Mouse (Mus musculus) cerebellum, postnatal 25 days (tissue): ENCODE results near the gene Gpr119.

Experiments used
- DNase-seq, 2 experiments: peaks; one replicate each; pipeline ENCODE4 v3.0.0; 2021; ENCODE audit warnings: mixed read lengths in 2 of 2

The Gpr119 gene

DNA sequence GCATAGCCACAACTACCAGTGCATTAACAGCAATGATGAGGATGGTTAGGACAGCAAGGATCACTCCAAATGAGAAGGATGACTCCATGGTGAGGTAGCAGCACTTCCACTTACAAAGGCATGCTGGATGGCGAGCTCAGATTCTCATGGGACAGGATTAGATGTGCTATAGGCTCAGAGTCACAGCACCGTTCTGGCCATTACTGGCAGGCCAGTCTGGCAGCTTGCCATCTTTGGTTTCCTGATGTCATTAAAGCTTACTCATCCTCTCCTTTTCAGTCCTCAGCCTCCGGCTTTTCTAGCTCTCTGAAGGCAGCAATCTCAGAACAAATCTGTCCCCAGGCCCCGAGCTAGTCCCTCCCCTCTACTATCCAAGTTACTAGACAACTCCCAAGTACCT, at the start of gene Gpr119:
TSS of gene Gpr119 (minus strand) at position 308 of the 400 bp plus-strand sequence.
- DNase-seq = peak in 1 of 2 experiments; percentile 23

DNA sequence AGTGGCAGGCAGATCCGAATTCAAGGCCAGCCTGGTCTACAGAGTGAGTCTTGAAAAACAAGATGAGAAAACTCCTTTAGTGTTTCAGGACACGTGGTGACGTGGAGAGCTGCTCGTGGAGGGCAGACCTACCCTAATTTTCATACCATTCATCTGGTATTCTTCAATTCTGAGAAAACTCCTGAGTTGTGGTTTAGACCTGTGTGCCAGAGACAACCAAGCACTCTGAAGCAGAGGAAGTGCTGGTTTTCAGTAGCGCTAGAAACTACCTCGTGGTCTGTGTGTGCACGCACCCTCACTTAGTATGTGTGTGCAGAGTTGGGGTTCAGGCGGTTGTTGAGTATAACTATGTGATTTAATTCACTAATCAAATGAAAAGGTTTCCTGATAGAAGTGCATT, 38.6 kb upstream of the Gpr119 start:
- no peak for DNase-seq

DNA sequence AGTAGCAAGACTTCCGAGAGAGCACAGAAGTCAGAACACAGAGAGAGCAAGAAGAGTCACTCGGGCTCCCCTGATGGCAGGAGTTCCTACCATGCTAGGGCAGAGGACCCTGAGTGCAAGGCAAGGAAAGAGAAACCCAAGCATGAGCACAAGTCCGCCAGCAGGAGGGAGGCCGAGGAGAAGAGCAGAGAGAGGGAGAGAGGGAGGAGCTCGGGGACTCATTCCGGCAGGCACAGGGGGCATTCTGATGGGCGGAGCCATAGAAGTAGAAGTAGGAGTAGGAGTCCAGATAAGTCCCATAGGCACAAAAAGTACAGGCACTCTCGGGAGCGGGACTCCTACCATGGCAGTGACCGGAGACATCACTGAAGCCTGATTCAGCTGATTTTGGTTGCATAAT, 35.4 kb upstream of the Gpr119 start:
- no peak for DNase-seq

DNA sequence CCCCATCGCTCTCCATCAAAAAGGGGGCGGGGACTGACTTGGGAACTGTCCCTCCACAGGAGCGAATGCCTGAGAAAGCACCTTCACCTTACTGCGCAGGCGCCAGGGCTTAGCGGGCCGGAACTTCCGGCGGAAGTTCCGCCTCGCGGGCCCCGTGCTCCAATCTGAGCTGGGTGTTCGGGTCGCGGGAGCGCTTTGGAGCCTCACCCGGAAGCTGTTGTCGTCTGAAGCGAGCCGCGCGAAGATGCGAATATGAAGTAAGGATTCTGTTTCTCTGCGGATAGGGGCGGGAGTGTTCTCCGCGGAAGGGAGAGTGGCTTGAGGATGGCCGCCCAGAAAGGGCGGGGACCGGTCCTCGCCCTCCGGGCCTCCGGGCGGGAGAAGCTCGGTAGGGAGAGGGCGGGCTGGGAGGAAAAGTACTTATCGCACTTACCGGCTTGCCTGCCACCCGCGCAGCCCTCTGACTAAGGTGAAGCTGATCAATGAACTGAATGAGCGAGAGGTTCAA, 20.6 kb upstream of the Gpr119 start, which contains the start of gene Rbmx2:
TSS of gene Rbmx2 (plus strand) at position 141 of the 508 bp plus-strand sequence.
- peak; percentile 89 to 94 for DNase-seq

DNA sequence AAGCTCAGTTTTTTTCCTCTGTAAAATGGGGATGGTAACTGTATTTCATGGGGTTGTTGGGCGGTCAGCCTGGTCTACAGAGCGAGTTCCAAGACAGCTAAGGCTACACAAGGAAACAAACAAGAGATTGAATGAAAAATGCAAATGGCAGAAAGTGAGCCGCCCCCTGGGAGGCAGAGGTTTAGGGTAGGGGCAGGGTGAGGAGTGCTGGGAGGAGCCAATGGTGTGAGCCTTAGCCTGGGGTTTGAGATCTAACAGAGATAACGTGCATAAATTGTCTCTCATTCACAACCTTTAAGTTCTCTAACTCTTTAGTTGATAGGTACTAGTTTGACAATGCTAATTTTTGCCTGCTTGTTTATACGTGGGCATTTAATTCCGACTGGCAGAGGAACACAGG, 20.2 kb upstream of the Gpr119 start:
- no peak for DNase-seq

DNA sequence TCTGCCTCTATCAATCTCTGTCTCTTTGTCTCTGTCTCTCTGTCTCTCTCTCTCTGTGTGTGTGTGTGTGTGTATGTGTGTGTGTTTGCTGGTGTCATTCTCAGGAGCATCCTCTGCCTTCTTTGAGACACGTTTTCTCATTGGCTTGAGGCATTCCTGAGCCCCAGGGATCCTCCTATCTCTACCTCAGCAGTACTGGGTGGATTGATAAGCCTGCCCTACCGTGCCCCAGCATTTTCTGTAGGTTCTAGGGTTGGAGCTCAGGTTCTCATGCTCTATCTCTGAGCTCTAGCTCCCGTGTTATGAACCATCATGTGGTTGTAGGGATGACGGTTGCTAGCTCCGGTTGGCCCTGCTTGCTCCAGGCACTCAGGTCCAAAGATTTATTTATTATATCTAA, 9.6 kb upstream of the Gpr119 start:
- no peak for DNase-seq

DNA sequence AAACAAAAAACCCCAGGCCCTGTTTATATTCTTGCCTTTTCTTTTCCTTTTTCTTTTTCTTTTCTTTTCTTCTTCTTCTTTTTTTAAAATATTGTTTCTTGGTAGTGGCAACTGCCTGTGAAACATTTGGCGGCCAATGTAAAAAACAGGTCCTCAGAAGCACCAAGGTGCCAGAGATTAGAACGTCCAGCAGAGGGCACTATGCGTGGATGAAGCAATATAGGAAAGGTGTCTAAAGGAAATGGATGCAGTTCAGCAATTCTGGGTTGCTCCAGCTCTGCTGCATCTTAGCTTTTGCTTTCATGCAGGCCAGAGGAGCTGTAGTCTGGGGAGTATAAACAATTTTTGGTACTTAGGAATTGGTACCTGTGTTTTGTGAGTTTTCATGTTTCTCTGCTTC, 9.2 kb upstream of the Gpr119 start:
- peak; percentile 44 to 67 for DNase-seq

DNA sequence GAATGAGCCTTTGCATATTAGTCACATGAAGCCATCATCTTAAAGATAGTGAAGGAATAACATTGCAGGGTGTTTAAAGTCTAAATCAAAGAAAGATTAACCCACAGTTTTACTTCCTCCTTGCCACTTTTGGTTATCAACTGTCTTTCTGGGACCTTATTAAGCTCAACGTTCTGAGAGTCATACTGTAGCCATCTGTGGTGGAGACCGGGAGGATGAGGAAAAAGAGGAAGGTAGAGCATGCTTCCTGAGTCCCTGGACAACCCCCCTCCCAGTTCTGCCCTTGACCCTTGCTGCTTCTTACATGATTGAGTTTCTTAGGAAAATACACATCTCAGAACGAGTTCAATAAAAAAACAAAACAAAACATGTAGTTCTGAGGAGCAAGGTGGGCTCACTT, 2.6 kb downstream of the Gpr119 start:
- no peak for DNase-seq

DNA sequence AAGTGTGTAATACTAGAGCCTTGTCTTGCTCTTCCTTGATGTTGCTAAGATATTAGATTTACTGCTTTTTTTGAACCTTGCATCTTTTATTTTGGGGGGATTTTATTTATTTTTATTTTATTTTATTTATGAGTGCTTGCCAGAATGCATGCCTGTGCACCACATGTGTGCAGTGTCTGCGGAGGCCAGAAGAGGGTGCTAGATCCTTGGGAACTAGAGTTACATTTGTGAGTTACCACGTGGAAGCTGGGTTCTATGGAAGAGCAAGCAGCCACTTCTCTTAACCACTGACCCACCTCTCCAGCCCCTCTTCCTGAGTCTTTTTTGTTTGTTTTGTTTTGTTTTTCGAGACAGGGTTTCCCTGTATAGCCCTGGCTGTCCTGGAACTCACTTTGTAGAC, 4.7 kb downstream of the Gpr119 start:
- DNase-seq = no peak

DNA sequence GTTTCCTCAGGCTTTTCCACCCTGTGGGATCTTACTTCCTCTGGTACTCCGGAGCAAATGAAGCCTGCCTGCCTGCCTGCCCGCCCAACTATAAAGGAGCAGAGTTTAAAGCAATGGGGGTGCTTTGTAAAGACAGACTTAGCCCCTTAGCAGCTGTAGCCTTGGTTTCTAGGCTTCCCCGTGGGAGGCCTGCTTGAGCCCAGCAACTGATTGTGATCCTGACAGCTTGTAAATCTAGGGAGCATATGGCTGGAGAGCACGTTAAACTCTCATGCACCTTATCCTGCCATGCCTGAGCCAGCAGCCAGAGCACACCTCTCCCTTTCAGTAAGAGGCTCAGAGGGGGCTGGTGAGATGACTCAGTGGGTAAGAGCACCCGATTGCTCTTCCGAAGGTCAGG, 7.5 kb downstream of the Gpr119 start:
- peak in 1 of 2 experiments; percentile 10 for DNase-seq

DNA sequence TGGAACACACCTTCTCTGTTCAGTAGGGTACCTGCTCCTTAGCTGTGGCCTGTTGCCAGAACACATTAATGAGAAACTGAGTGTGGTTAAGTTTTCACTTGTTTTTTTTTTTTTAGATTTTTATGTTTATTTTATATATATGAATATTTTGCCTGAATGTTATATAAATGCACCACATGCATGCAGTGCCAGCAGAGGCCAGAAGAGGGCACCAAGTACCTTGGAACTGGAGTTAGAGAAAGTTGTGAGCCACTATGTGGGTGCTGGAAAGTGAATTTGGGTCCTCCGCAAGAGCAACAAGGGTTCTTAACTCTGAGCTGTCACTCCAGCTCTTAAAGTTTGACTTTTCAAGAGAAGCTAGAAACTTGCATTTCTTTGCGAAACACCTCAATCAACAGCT, 30.2 kb downstream of the Gpr119 start:
- DNase-seq = peak; percentile 44 to 47

DNA sequence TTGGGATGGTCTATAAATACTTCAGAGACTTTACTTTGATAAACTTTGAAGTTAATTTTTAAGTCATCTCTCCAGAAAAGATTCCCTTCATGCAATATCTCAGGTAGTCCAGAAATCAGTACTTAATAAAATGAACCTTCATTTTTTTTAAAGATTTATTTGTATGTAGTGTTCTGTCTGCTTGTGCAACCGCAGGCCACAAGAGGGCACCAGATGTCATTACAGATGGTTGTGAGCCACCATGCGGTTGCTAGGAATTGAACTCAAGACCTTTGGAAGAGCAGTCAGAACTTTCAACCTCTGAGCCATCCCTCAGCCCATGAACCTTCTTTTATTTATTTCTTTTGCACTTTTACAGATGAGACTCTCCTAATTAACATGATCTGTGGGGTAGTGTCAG, 37.2 kb downstream of the Gpr119 start:
- DNase-seq = peak in 1 of 2 experiments; percentile 11

DNA sequence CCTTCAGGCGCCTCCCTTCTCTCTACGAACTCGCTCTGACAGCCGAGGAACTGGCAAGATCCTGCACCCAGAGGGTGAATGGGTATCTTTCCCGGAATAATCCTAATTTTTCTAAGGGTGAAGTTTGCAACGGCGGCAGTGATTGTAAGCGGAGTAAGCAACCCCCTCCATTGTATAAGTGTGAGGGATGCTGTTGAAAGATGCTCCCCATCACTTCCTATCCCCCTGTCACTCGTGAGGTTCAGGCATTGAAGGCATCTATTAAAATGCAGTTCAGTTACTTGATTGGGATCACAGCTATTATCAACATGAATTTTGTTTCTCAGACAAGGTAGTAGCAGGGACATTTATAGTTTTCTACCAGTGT, 50.2 kb downstream of the Gpr119 start:
- no peak for DNase-seq

DNA sequence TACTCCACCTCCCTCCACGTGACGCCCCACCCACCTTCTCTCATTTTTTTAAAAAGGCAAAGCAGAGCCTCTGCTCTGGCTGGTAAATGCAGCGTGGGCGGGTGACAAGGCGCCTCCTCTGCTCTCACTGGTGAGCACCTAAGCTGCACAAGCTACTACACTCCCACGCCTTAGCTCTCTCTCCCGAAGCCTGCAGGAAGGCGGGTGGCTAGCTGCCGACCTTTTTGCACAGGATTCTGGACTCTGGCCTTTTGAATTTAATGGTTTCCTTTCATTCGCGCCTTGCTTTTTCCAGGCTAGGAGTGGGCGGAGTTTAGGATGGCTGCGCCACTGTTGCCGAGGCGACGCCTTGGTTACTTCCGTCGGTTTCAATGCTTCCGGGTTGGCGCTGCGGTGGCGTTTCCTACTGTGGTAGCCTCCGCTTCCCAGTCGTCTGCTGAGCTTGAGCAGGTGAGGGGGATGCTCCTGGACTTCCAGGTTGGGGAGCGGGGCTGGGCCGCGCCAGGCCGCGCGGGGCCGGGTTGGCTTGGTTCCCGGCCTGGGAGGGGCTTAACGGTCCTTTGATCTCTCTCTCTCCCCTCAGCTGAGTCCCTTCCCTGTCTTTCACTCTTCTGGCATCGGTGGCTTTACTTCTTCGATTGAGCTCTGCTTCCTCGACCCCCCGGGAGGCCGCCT, 50.8 kb downstream of the Gpr119 start, which contains the start of gene Slc25a14:
TSS of gene Slc25a14 (plus strand) at position 35 of the 675 bp plus-strand sequence.
- DNase-seq = peak; percentile 80 to 85

DNA sequence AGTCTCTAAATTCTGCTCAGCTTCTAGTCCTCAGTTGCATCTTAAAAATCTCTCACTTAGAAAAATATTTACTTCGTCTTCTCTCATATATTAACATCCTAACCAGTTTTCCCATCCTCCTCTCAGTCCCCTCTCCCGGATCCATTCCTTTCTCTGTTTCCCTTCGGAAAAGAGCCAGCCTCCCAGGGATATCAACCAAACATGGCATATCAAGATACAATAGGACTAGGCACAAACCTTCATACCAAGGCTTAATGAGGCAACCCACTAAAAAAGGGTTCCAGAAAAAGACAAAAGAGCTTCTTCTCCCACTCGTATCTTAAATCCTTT, 51.3 kb downstream of the Gpr119 start:
- no peak for DNase-seq
